Mouse (Mus musculus) thymus, adult 2 months (tissue): Measurements from ENCODE around the gene Smtn. TPM values are rescaled to one million over a fixed set of nuclear protein-coding genes. Genes with fewer than 3 reads are reported as not detected.

Source experiments
- DNase-seq: peaks from one replicate; pipeline ENCODE4 v3.0.0; 2021
- H3K27ac ChIP-seq: fragments of 200-500 bp; 2 replicates; pipeline ENCODE4 v1.5.1; 2012; ENCODE audit warnings: low read length, control low read depth; ENCODE audit not compliant: control insufficient read depth, insufficient read depth
- H3K27me3 ChIP-seq: fragments of 200-500 bp; 2 replicates; pipeline ENCODE4 v1.6.1; 2012; ENCODE audit warnings: mild to moderate bottlenecking, low read length, moderate library complexity, mixed read lengths; ENCODE audit not compliant: control insufficient read depth, insufficient read depth
- H3K36me3 ChIP-seq: fragments of 200-500 bp; 2 replicates; pipeline ENCODE4 v1.6.1; 2012; ENCODE audit warnings: mild to moderate bottlenecking, low read length, moderate library complexity; ENCODE audit not compliant: control insufficient read depth, insufficient read depth
- H3K4me1 ChIP-seq: fragments of 200-500 bp; replicated peaks from 2 replicates; pipeline ENCODE4 v1.6.1; 2012; ENCODE audit warnings: low read length; ENCODE audit not compliant: control insufficient read depth, insufficient read depth
- H3K4me3 ChIP-seq: fragments of 200-500 bp; 2 replicates; pipeline ENCODE4 v1.5.1; 2012; ENCODE audit warnings: mild to moderate bottlenecking, low read length, control low read depth, moderate library complexity; ENCODE audit not compliant: control insufficient read depth, insufficient read depth
- CTCF ChIP-seq: fragments of 200-500 bp; IDR thresholded peaks from 2 replicates; pipeline ENCODE4 v1.5.1; 2012; ENCODE audit warnings: mild to moderate bottlenecking, control low read depth, low read length, moderate library complexity, borderline replicate concordance; ENCODE audit not compliant: control insufficient read depth, poor library complexity, insufficient read depth; ENCODE audit errors: extremely low read depth
- POLR2A ChIP-seq: fragments of 200-500 bp; IDR thresholded peaks from 2 replicates; pipeline ENCODE4 v1.6.1; 2012; ENCODE audit warnings: mild to moderate bottlenecking, low read length, control low read depth, moderate library complexity; ENCODE audit not compliant: control insufficient read depth, poor library complexity, insufficient read depth; ENCODE audit errors: extremely low read depth
- WGBS: fragments of 180-500 bp; shearing (Covaris S2); methylation state at CpG from one replicate; pipeline ENCODE4 v1.1.7; 2018; 5-methylcytosine and 5-hydroxymethylcytosine counted together
- polyA plus RNA-seq: library from polyadenylated mRNA; depleted of rRNA; stranded (reverse); fragments of >200 nt; gene quantifications from 2 replicates; pipeline ENCODE4 v1.2.3, GENCODE M21; 2012; rRNA removed

Smtn gene
- 20.8 and 21.2 TPM in 2 replicates for polyA plus RNA-seq

- TF ChIP-seq CTCF (no peak), POLR2A (no peak)
- no peak for DNase-seq
- peaks cover 19% of the 10 kb centered on the region for H3K4me1 ChIP-seq
- no peaks in the 10 kb centered on the region for H3K27me3 ChIP-seq
- peak within 1 kb of the TSS; percentile 93 for H3K4me3 ChIP-seq
- no peaks in the 10 kb centered on the region for H3K36me3 ChIP-seq
- 88% methylated on average over 23 of the region's 23 CpGs for WGBS
- H3K27ac ChIP-seq, result no peak within 1 kb of the TSS
Observed at GRCm38 (mm10) chr11:3540451-3541085, at the start of gene Smtn. Gene Smtn, minus strand, starts transcription at chr11:3540612.

- Histone ChIP-seq H3K36me3 (no peaks in the 10 kb centered on the region), H3K4me1 (no peaks in the 10 kb centered on the region), H3K27me3 (no peaks in the 10 kb centered on the region), H3K4me3 (no peak overlapping the region), H3K27ac (no peak overlapping the region)
- DNase-seq, result no peak
- TF ChIP-seq CTCF, result no peak
- TF ChIP-seq POLR2A, result no peak
- 75% methylated on average over 11 of the region's 11 CpGs for WGBS
Observed at GRCm38 (mm10) chr11:3588036-3588672, 47.7 kb upstream of the Smtn start.

- Histone ChIP-seq H3K27ac (no peak overlapping the region), H3K4me3 (no peak overlapping the region), H3K27me3 (no peaks in the 10 kb centered on the region), H3K36me3 (no peaks in the 10 kb centered on the region), H3K4me1 (no peaks in the 10 kb centered on the region)
- TF ChIP-seq POLR2A (no peak), CTCF (no peak)
- 66% methylated on average over 4 of the region's 4 CpGs for WGBS
- DNase-seq, result no peak
Observed at GRCm38 (mm10) chr11:3587350-3587749, 46.9 kb upstream of the Smtn start.

- 90% methylated on average over 6 of the region's 6 CpGs for WGBS
- DNase-seq, result no peak
- Histone ChIP-seq H3K27me3 (no peaks in the 10 kb centered on the region), H3K27ac (no peak overlapping the region), H3K36me3 (no peaks in the 10 kb centered on the region), H3K4me1 (no peaks in the 10 kb centered on the region), H3K4me3 (no peak overlapping the region)
- TF ChIP-seq CTCF (no peak), POLR2A (no peak)
Observed at GRCm38 (mm10) chr11:3585983-3586618, 45.7 kb upstream of the Smtn start.

GRCm38 (mm10) chr11:3583127-3583526 is 42.7 kb upstream of the Smtn start:
- DNase-seq, result no peak
- TF ChIP-seq CTCF, result no peak
- TF ChIP-seq POLR2A, result no peak
- no peaks in the 10 kb centered on the region for H3K4me1 ChIP-seq
- no peak overlapping the region for H3K27ac ChIP-seq
- no peak overlapping the region for H3K4me3 ChIP-seq
- 91% methylated on average over 5 of the region's 5 CpGs for WGBS
- no peaks in the 10 kb centered on the region for H3K27me3 ChIP-seq
- no peaks in the 10 kb centered on the region for H3K36me3 ChIP-seq

GRCm38 (mm10) chr11:3581908-3582307 is 41.5 kb upstream of the Smtn start:
- no peak overlapping the region for H3K4me3 ChIP-seq
- H3K27ac ChIP-seq, result no peak overlapping the region
- no peaks in the 10 kb centered on the region for H3K27me3 ChIP-seq
- H3K4me1 ChIP-seq, result no peaks in the 10 kb centered on the region
- 96% methylated on average over 4 of the region's 4 CpGs for WGBS
- no peak for TF ChIP-seq POLR2A
- H3K36me3 ChIP-seq, result no peaks in the 10 kb centered on the region
- no peak for DNase-seq
